Mouse (Mus musculus): ENCODE data around the gene Uba7. TPM values are rescaled to one million over a fixed set of nuclear protein-coding genes. Genes with fewer than 3 reads are reported as not detected.

Gene Uba7
- polyA plus RNA-seq, 1 experiment from 2014 or later = 2.7 TPM

DNA sequence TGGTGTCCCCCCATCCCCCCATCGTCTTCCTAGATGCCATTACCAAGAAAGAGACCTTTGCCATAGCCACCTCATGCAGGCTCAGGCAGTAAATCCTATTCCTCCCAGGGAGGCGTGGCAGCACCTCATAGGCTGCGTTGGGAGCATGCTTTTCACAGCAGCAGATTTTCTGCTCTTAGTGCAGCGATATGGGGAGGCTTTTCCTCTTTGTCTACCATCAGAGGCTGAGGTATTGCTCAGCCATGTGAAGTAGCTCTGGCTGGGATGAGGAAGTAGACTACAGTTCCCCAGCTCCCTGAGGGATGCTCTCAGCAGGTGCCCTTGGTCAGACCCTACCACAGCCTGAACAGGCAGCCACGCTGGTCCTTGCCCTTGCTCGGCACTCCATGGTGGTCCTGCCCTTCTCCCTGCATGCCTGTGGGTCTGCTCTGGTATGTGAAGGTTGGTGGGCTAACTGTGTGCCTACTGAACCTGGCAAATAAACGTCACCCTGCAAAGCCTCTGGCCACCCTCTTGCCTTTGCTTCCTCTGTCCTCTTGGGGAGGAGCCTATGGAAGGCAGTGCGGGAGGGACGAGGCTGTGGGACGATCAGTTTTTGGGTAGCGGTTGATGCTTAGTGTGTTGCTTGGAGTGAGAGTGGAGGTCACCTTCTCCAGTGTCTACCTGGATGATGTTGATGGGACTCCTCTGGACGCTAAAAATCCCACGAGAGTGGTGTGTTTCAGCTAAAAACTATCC, 26.0 kb upstream of the Uba7 start:
- no peak for ATAC-seq
- whole genome bisulfite sequencing = 80% methylated on average over 13 of the region's 13 CpGs
- H3K9me3 ChIP-seq (replicated peaks) = no peaks in the 10 kb centered on the region
- peaks cover 13% of the 10 kb centered on the region for H3K4me1 ChIP-seq
- no peak overlapping the region for H3K4me3 ChIP-seq
- H3K4me2 ChIP-seq = no peak overlapping the region
- H3K27me3 ChIP-seq = no peaks in the 10 kb centered on the region
- H3K36me3 ChIP-seq (ENCODE audit: poor library complexity, severe bottlenecking) = no peaks in the 10 kb centered on the region
- H3K27ac ChIP-seq = no peak overlapping the region
- no peak overlapping the region for H3K9ac ChIP-seq

- Histone ChIP-seq H3K9me3 (replicated peaks) (no peaks in the 10 kb centered on the region), H3K4me2 (peak within 1 kb of the TSS; percentile 87), H3K4me3 (peak within 1 kb of the TSS; percentile 62), H3K4me1 (peaks cover 13% of the 10 kb centered on the region), H3K27me3 (no peaks in the 10 kb centered on the region), H3K27ac (peak within 1 kb of the TSS; percentile 79), H3K9ac (peak within 1 kb of the TSS; percentile 69), H3K36me3 (ENCODE audit: poor library complexity, severe bottlenecking) (no peaks in the 10 kb centered on the region)
- 92% methylated on average over 10 of the region's 10 CpGs for WGBS
- ATAC-seq = no peak
Observed at GRCm38 (mm10) chr9:107949922-107950235, 25.4 kb upstream of the Uba7 start, which contains the start of gene Traip. TSS of gene Traip (plus strand) at chr9:107950136.

- Histone ChIP-seq H3K27ac (peak overlapping the region; percentile 79), H3K9me3 (replicated peaks) (no peaks in the 10 kb centered on the region), H3K4me2 (peak overlapping the region; percentile 87), H3K4me3 (peak overlapping the region; percentile 62), H3K27me3 (no peaks in the 10 kb centered on the region), H3K4me1 (peaks cover 13% of the 10 kb centered on the region), H3K36me3 (ENCODE audit: poor library complexity, severe bottlenecking) (peaks cover under 1% of the 10 kb centered on the region; the same call in 1 of the 2 replicates), H3K9ac (peak overlapping the region; percentile 69)
- 14% methylated on average over 45 of the region's 45 CpGs for WGBS
- peak; percentile 98 for ATAC-seq
Observed at GRCm38 (mm10) chr9:107950460-107951355, 24.6 kb upstream of the Uba7 start.

GRCm38 (mm10) chr9:107955613-107956289, 19.6 kb upstream of the Uba7 start:
- H3K9me3 ChIP-seq (replicated peaks) = no peaks in the 10 kb centered on the region
- H3K27ac ChIP-seq = no peak overlapping the region
- no peaks in the 10 kb centered on the region for H3K27me3 ChIP-seq
- 86% methylated on average over 6 of the region's 6 CpGs for WGBS
- H3K36me3 ChIP-seq (ENCODE audit: poor library complexity, severe bottlenecking) = peaks cover 43% of the 10 kb centered on the region
- H3K4me3 ChIP-seq = no peak overlapping the region
- H3K9ac ChIP-seq = no peak overlapping the region
- peaks cover 13% of the 10 kb centered on the region for H3K4me1 ChIP-seq
- no peak overlapping the region for H3K4me2 ChIP-seq
- no peak for ATAC-seq

DNA sequence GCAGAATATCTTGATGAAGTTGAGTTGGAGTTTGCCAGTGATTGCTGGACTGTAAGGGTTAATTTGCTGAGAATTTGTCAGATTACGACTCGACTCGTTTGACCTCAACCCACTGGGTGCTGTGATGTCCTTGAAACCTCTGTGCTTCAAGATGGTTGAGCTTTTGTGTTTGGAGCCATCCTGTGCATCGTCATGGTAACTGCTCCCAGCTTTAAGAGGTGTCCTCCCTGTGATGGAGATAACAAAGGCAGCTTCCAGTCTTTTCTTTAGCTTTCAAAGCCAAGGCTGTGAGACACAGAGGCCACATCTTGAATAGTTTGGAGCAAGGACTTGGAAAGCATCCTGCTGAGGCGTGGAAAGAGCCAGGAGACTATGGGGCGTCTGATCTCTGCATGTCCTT, 18.2 kb upstream of the Uba7 start:
- no peak for ATAC-seq
- no peaks in the 10 kb centered on the region for H3K9me3 ChIP-seq (replicated peaks)
- H3K4me1 ChIP-seq = peaks cover 12% of the 10 kb centered on the region
- 28% methylated on average over 6 of the region's 6 CpGs for WGBS
- H3K9ac ChIP-seq = no peak overlapping the region
- no peak overlapping the region for H3K4me2 ChIP-seq
- H3K4me3 ChIP-seq = no peak overlapping the region
- H3K36me3 ChIP-seq (ENCODE audit: poor library complexity, severe bottlenecking) = peaks cover 55% of the 10 kb centered on the region
- no peaks in the 10 kb centered on the region for H3K27me3 ChIP-seq
- H3K27ac ChIP-seq = no peak overlapping the region

- Histone ChIP-seq H3K36me3 (ENCODE audit: poor library complexity, severe bottlenecking) (peaks cover 80% of the 10 kb centered on the region), H3K4me2 (no peak overlapping the region), H3K9ac (no peak overlapping the region), H3K27ac (no peak overlapping the region), H3K4me3 (no peak overlapping the region), H3K27me3 (no peaks in the 10 kb centered on the region), H3K9me3 (replicated peaks) (no peaks in the 10 kb centered on the region), H3K4me1 (peaks cover 11% of the 10 kb centered on the region)
- WGBS = 79% methylated on average over 6 of the region's 6 CpGs
- ATAC-seq = no peak
Observed at GRCm38 (mm10) chr9:107959896-107960295, 15.4 kb upstream of the Uba7 start.

DNA sequence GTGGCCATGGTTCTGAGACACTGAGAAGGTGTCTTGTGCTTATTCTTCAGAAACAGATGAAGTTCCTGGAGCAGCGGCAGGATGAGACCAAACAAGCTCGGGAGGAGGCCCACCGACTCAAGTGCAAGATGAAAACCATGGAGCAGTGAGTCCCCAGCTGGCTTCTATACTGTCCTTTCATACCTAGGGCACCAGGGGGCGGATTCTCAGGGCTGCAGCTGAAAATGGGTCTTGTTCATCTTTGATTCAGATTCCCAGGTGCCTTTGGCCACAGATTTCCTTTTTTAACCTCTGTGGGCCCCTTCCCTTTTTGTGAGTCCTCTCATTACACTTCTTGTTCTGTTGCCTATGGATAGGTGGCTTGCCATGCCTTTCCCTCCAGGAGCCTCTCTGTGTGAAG, 14.4 kb upstream of the Uba7 start:
- H3K9ac ChIP-seq = 0 out of 2 replicates have a peak overlapping the region, but pooled peaks have one; percentile 21
- peak overlapping the region; percentile 66 for H3K27ac ChIP-seq
- WGBS = 70% methylated on average over 4 of the region's 4 CpGs
- H3K9me3 ChIP-seq (replicated peaks) = no peaks in the 10 kb centered on the region
- ATAC-seq = no peak
- H3K36me3 ChIP-seq (ENCODE audit: poor library complexity, severe bottlenecking) = peaks cover 82% of the 10 kb centered on the region
- no peak overlapping the region for H3K4me3 ChIP-seq
- no peaks in the 10 kb centered on the region for H3K27me3 ChIP-seq
- H3K4me2 ChIP-seq = peak overlapping the region; percentile 10; the same call in 1 of the 2 replicates
- H3K4me1 ChIP-seq = peaks cover 11% of the 10 kb centered on the region

GRCm38 (mm10) chr9:107961351-107961762, 13.9 kb upstream of the Uba7 start:
- WGBS = 74% methylated on average over 10 of the region's 10 CpGs
- H3K9me3 ChIP-seq (replicated peaks) = no peaks in the 10 kb centered on the region
- H3K27me3 ChIP-seq = no peaks in the 10 kb centered on the region
- peaks cover 11% of the 10 kb centered on the region for H3K4me1 ChIP-seq
- peak overlapping the region; percentile 10; the same call in 1 of the 2 replicates for H3K4me2 ChIP-seq
- ATAC-seq = peak; percentile 68; the same call in 1 of the 2 replicates
- H3K36me3 ChIP-seq (ENCODE audit: poor library complexity, severe bottlenecking) = peaks cover 79% of the 10 kb centered on the region
- H3K27ac ChIP-seq = peak overlapping the region; percentile 74
- H3K9ac ChIP-seq = 0 out of 2 replicates have a peak overlapping the region, but pooled peaks have one; percentile 21
- H3K4me3 ChIP-seq = no peak overlapping the region

GRCm38 (mm10) chr9:107961881-107962280, 13.4 kb upstream of the Uba7 start:
- peak overlapping the region; percentile 14; the same call in 1 of the 2 replicates for H3K9ac ChIP-seq
- no peaks in the 10 kb centered on the region for H3K27me3 ChIP-seq
- 39% methylated on average over 5 of the region's 5 CpGs for WGBS
- H3K4me2 ChIP-seq = no peak overlapping the region
- H3K36me3 ChIP-seq (ENCODE audit: poor library complexity, severe bottlenecking) = peaks cover 74% of the 10 kb centered on the region
- H3K4me1 ChIP-seq = peaks cover 11% of the 10 kb centered on the region
- peak; percentile 52 for ATAC-seq
- H3K4me3 ChIP-seq = no peak overlapping the region
- H3K27ac ChIP-seq = peak overlapping the region; percentile 74
- H3K9me3 ChIP-seq (replicated peaks) = no peaks in the 10 kb centered on the region

GRCm38 (mm10) chr9:107962916-107963315, 12.4 kb upstream of the Uba7 start:
- Histone ChIP-seq H3K36me3 (ENCODE audit: poor library complexity, severe bottlenecking) (peaks cover 64% of the 10 kb centered on the region), H3K4me1 (peaks cover 11% of the 10 kb centered on the region), H3K9me3 (replicated peaks) (no peaks in the 10 kb centered on the region), H3K27ac (no peak overlapping the region), H3K4me3 (no peak overlapping the region), H3K4me2 (no peak overlapping the region), H3K9ac (no peak overlapping the region), H3K27me3 (no peaks in the 10 kb centered on the region)
- ATAC-seq = no peak
- WGBS = 95% methylated on average over 9 of the region's 9 CpGs

DNA sequence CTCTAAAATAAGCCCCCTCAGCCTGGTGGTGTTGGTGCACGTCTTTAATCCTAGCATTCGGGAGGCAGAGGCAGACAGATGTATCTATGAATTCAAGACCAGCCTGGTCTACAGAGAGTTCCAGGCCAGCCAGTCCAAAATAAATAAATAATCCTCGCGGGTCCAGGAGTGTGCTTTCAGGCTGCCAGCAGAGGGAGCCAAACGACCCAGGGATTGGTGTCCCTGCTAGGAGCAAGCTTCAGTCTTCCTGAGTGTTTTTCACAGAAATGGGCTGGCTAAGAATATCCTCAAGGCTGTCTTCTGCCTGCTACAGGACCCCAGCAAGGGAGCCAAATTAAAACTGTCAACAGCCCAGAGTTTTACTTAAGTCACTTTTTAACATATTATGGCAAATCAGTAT, 11.6 kb upstream of the Uba7 start:
- Histone ChIP-seq H3K4me3 (no peak overlapping the region), H3K9ac (no peak overlapping the region), H3K27me3 (no peaks in the 10 kb centered on the region), H3K27ac (no peak overlapping the region), H3K9me3 (replicated peaks) (no peaks in the 10 kb centered on the region), H3K4me1 (peaks cover 11% of the 10 kb centered on the region), H3K36me3 (ENCODE audit: poor library complexity, severe bottlenecking) (peaks cover 67% of the 10 kb centered on the region), H3K4me2 (no peak overlapping the region)
- 29% methylated on average over 5 of the region's 5 CpGs for WGBS
- peak; percentile 38; the same call in 1 of the 2 replicates for ATAC-seq
